Mouse (Mus musculus) bone marrow macrophage, adult 2 months (primary cell): ENCODE results near the gene Skiv2l.

Experiments
- CTCF ChIP-seq: IDR thresholded peaks from 2 replicates; pipeline ENCODE4 v1.5.1; 2012; ENCODE audit warnings: low read depth, mild to moderate bottlenecking, low read length, moderate library complexity
- POLR2A ChIP-seq: IDR thresholded peaks from 2 replicates; pipeline ENCODE4 v1.6.1; 2012; ENCODE audit warnings: mild to moderate bottlenecking, low read depth, low read length, borderline replicate concordance

DNA sequence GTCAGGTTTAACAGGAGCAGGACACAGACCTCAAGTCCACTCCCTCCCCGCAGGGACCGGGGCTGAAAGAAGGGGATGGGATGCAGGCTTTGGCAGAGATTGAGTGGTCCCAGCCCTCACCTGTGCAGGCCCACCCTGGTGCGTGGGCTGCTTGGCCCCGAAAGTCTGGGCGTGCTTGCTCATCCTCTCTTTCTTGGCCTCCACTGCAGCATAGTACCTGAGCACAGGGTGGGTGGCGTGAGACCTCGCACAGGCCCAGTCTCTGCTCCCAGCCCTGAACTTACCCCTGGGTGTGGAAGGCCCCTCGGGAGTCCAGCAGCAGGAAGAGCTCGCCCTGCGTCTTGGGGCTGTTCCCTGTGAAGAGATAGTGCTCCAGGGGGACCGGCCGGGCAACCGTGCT, 5.1 kb downstream of the Skiv2l start:
- no peak for TF ChIP-seq CTCF
- TF ChIP-seq POLR2A: no peak
